Comparison of ENCODE assay signal across 9 mouse cellular contexts in genomic region chr6:88924502-88925275, GRCm38 (mm10). TPM values are rescaled to one million over a fixed set of nuclear protein-coding genes. Genes with fewer than 3 reads are reported as not detected.
DNase-seq lines count a peak whose midpoint lies in the region; ATAC-seq lines count a peak whose summit lies in the region.
"Had no signal": no experiment of that assay in that cellular context is flagged by ENCODE, and none has a peak within 500 bp of the region (broad histone marks: within the 10 kb centered on the region; RNA-seq: fewer than 3 reads in every experiment).

No protein-coding gene starts in this region.

- peak overlapping the region; percentile 84 for H3K27ac ChIP-seq in embryonic facial prominence, embryonic 14.5 days (replicated peaks; ENCODE audit: low read depth, low read length)
- peak overlapping the region; percentile 77 for H3K27ac ChIP-seq in heart, embryonic 15.5 days
- peak overlapping the region; percentile 65; the same call in 1 of the 2 replicates for H3K27ac ChIP-seq in kidney, embryonic 16.5 days (ENCODE audit: low read length)
- H3K27ac ChIP-seq in midbrain, embryonic 12.5 days (replicated peaks), result peak overlapping the region; percentile 91

- 0 out of 2 replicates have a peak overlapping the region, but pooled peaks have one; percentile 5 for H3K4me2 ChIP-seq in embryonic facial prominence, embryonic 14.5 days (ENCODE audit: low read depth, low read length)
- H3K4me2 ChIP-seq in heart, embryonic 15.5 days, result no peak overlapping the region
- H3K4me2 ChIP-seq in kidney, embryonic 16.5 days (replicated peaks; ENCODE audit: low read depth, low read length), result no peak overlapping the region
- peak overlapping the region; percentile 6; the same call in 1 of the 2 replicates for H3K4me2 ChIP-seq in midbrain, embryonic 12.5 days (replicated peaks)

- peak; percentile 69 for DNase-seq in retina, postnatal 1 day
- no peak for DNase-seq in retina, embryonic 14.5 days (ENCODE audit: low spot score)
- peak; percentile 95 for DNase-seq in embryonic facial prominence, embryonic 14.5 days (ENCODE audit: low spot score)
- no peak for DNase-seq in layer of hippocampus, adult 11-12 months (ENCODE audit: low spot score)

- 1% methylated on average over 5 of the region's 5 CpGs for WGBS in embryonic facial prominence, embryonic 14.5 days
- 14% methylated on average over 5 of the region's 5 CpGs for WGBS in heart, embryonic 15.5 days
- 11% methylated on average over 5 of the region's 5 CpGs for WGBS in kidney, embryonic 16.5 days
- WGBS in midbrain, embryonic 12.5 days, result 2% methylated on average over 5 of the region's 5 CpGs

- H3K9ac ChIP-seq in embryonic facial prominence, embryonic 14.5 days (ENCODE audit: low read depth, low read length), result no peak overlapping the region
- H3K9ac ChIP-seq in heart, embryonic 15.5 days, result no peak overlapping the region
- H3K9ac ChIP-seq in kidney, embryonic 16.5 days (replicated peaks; ENCODE audit: low read length), result no peak overlapping the region
- H3K9ac ChIP-seq in midbrain, embryonic 12.5 days (replicated peaks), result peak overlapping the region; percentile 11; the same call in 1 of the 2 replicates

- peaks cover 31% of the 10 kb centered on the region for H3K4me1 ChIP-seq in embryonic facial prominence, embryonic 14.5 days (ENCODE audit: control insufficient read depth, insufficient read depth, low read length)
- H3K4me1 ChIP-seq in heart, embryonic 15.5 days (replicated peaks), result peaks cover 47% of the 10 kb centered on the region
- peaks cover 19% of the 10 kb centered on the region for H3K4me1 ChIP-seq in kidney, embryonic 16.5 days (ENCODE audit: insufficient read depth, low read length)
- H3K4me1 ChIP-seq in midbrain, embryonic 12.5 days, result peaks cover 50% of the 10 kb centered on the region

- ATAC-seq in embryonic facial prominence, embryonic 14.5 days (ENCODE audit: low read depth), result peak; percentile 83
- ATAC-seq in heart, embryonic 15.5 days (replicated peaks; ENCODE audit: insufficient number of reproducible peaks, insufficient read depth, low FRiP score, low read depth), result peak; percentile 72
- peak; percentile 73; the same call in 1 of the 2 replicates for ATAC-seq in kidney, embryonic 16.5 days (ENCODE audit: low FRiP score, low TSS enrichment)
- ATAC-seq in midbrain, embryonic 12.5 days (ENCODE audit: low FRiP score, low read depth), result 0 out of 2 replicates have a peak, but pooled peaks have one; percentile 11
- ATAC-seq in granulocyte monocyte progenitor cell, adult 5-6 weeks (replicated peaks; ENCODE audit: poor library complexity, severe bottlenecking), result no peak

- H3K9me3 ChIP-seq in embryonic facial prominence, embryonic 14.5 days (ENCODE audit: control insufficient read depth, low read length), result no peaks in the 10 kb centered on the region
- H3K9me3 ChIP-seq in heart, embryonic 15.5 days (replicated peaks), result no peaks in the 10 kb centered on the region
- H3K9me3 ChIP-seq in kidney, embryonic 16.5 days (ENCODE audit: low read length), result no peaks in the 10 kb centered on the region
- no peaks in the 10 kb centered on the region for H3K9me3 ChIP-seq in midbrain, embryonic 12.5 days
- H3K9me3 ChIP-seq: G1E had no signal

- H3K36me3 ChIP-seq in embryonic facial prominence, embryonic 14.5 days (ENCODE audit: control insufficient read depth, insufficient read depth, low read length), result no peaks in the 10 kb centered on the region
- no peaks in the 10 kb centered on the region for H3K36me3 ChIP-seq in heart, embryonic 15.5 days
- H3K36me3 ChIP-seq in kidney, embryonic 16.5 days (ENCODE audit: insufficient read depth, low read length), result no peaks in the 10 kb centered on the region
- H3K36me3 ChIP-seq in midbrain, embryonic 12.5 days, result no peaks in the 10 kb centered on the region
- H3K36me3 ChIP-seq: G1E had no signal

- H3K4me3 ChIP-seq in embryonic facial prominence, embryonic 14.5 days (ENCODE audit: low read depth, low read length), result no peak overlapping the region
- no peak overlapping the region for H3K4me3 ChIP-seq in heart, embryonic 15.5 days
- H3K4me3 ChIP-seq in kidney, embryonic 16.5 days (ENCODE audit: low read length), result no peak overlapping the region
- no peak overlapping the region for H3K4me3 ChIP-seq in midbrain, embryonic 12.5 days

- no peaks in the 10 kb centered on the region for H3K27me3 ChIP-seq in embryonic facial prominence, embryonic 14.5 days (replicated peaks; ENCODE audit: control insufficient read depth, insufficient read depth, low read length)
- no peaks in the 10 kb centered on the region for H3K27me3 ChIP-seq in heart, embryonic 15.5 days
- H3K27me3 ChIP-seq in kidney, embryonic 16.5 days (ENCODE audit: insufficient read depth, low read length), result no peaks in the 10 kb centered on the region
- H3K27me3 ChIP-seq in midbrain, embryonic 12.5 days, result peaks cover 5% of the 10 kb centered on the region; the same call in 1 of the 2 replicates

RNA-seq across cellular contexts. Expression of gene Tpra1, which starts 22.6 kb away (rescaled TPM):
- polyA plus RNA-seq in embryonic facial prominence, embryonic 14.5 days (2014; fragmentation: Nextera tagmentation; extraction: Ambion mirVana), result 44.9 and 52.1 TPM in 2 replicates
- 41.4 and 54.7 TPM in 2 replicates for polyA plus RNA-seq in heart, embryonic 15.5 days (2015; fragmentation: Nextera tagmentation; extraction: Ambion mirVana)
- 95.5 and 98.8 TPM in 2 replicates for polyA plus RNA-seq in kidney, embryonic 16.5 days (2015; fragmentation: Nextera tagmentation; extraction: Ambion mirVana)
- 53.6 and 61.7 TPM in 2 replicates for polyA plus RNA-seq in midbrain, embryonic 12.5 days (2016; fragmentation: Nextera tagmentation; extraction: Ambion mirVana)
- 25.1 and 62.6 TPM in 2 replicates for total RNA-seq in granulocyte monocyte progenitor cell, adult 5-6 weeks (2014; fragmentation: Nextera tagmentation)
- total RNA-seq in granulocyte monocyte progenitor cell, adult 5-6 weeks (2017), result 28.7 and 30.9 TPM in 2 replicates

RNA-seq across cellular contexts. Expression of gene Mcm2, which starts 26.1 kb away (rescaled TPM):
- polyA plus RNA-seq in embryonic facial prominence, embryonic 14.5 days (2014; fragmentation: Nextera tagmentation; extraction: Ambion mirVana), result 94.6 and 117 TPM in 2 replicates
- 68.2 and 94.2 TPM in 2 replicates for polyA plus RNA-seq in heart, embryonic 15.5 days (2015; fragmentation: Nextera tagmentation; extraction: Ambion mirVana)
- polyA plus RNA-seq in kidney, embryonic 16.5 days (2015; fragmentation: Nextera tagmentation; extraction: Ambion mirVana), result 151 and 157 TPM in 2 replicates
- 157 and 158 TPM in 2 replicates for polyA plus RNA-seq in midbrain, embryonic 12.5 days (2016; fragmentation: Nextera tagmentation; extraction: Ambion mirVana)
- total RNA-seq in granulocyte monocyte progenitor cell, adult 5-6 weeks (2014; fragmentation: Nextera tagmentation), result 148 and 183 TPM in 2 replicates
- total RNA-seq in granulocyte monocyte progenitor cell, adult 5-6 weeks (2017), result 153 and 168 TPM in 2 replicates

RNA-seq across cellular contexts. Expression of gene Podxl2, which starts 49.8 kb away (rescaled TPM):
- polyA plus RNA-seq in embryonic facial prominence, embryonic 14.5 days (2014; fragmentation: Nextera tagmentation; extraction: Ambion mirVana), result 83.4 and 95.9 TPM in 2 replicates
- 42.5 and 52.5 TPM in 2 replicates for polyA plus RNA-seq in heart, embryonic 15.5 days (2015; fragmentation: Nextera tagmentation; extraction: Ambion mirVana)
- 43.0 and 48.9 TPM in 2 replicates for polyA plus RNA-seq in kidney, embryonic 16.5 days (2015; fragmentation: Nextera tagmentation; extraction: Ambion mirVana)
- 305 and 314 TPM in 2 replicates for polyA plus RNA-seq in midbrain, embryonic 12.5 days (2016; fragmentation: Nextera tagmentation; extraction: Ambion mirVana)
- not detected in 2 replicates for total RNA-seq in granulocyte monocyte progenitor cell, adult 5-6 weeks (2014; fragmentation: Nextera tagmentation)
- total RNA-seq in granulocyte monocyte progenitor cell, adult 5-6 weeks (2017), result not detected in 2 replicates
- polyA plus RNA-seq: G1E had no signal

Comparison
In these comparisons a context has a peak if more than half of its experiments do, and no peak if none do; other contexts are left out.
1. DNase-seq: peak in retina, postnatal 1 day (single experiment) and embryonic facial prominence, embryonic 14.5 days (single experiment); none in retina, embryonic 14.5 days (single experiment) and layer of hippocampus, adult 11-12 months (single experiment).
2. H3K4me2 ChIP-seq: peak in embryonic facial prominence, embryonic 14.5 days (single experiment) and midbrain, embryonic 12.5 days (single experiment); none in heart, embryonic 15.5 days (single experiment) and kidney, embryonic 16.5 days (single experiment).
3. Peak in every context shown above with its lines, with median percentiles within 50 percentile points of each other: H3K27ac ChIP-seq.